Mouse (Mus musculus): ENCODE measurements around the gene Pkm. TPM values are rescaled to one million over a fixed set of nuclear protein-coding genes. Genes with fewer than 3 reads are reported as not detected.

Pkm gene
- polyA plus RNA-seq, 1 experiment from 2014 or later, result 1,005 TPM

DNA sequence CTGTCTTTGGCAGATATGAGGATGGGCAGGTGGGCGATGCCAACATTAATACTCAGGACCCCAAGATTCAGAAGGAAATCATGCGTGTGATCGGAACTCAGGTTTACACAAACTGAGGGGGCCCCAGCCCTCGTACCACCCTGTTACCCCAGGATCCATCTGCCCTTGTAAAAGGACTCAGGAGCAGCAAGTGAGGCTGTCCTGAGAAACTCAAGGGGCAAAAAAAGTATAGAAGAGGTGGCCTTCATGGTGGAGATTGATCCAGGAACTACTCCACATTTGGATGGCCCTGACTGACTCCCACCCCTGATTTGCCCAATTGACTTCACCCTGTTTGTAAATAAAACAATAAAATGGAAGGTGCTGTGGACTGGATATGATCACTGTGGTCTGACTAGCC lies 6.3 kb upstream of the Pkm start:
- Histone ChIP-seq H3K4me3 (ENCODE audit: low read depth, low read length) (no peak overlapping the region), H3K9ac (ENCODE audit: low read depth, low read length) (no peak overlapping the region), H3K27ac (replicated peaks; ENCODE audit: low read depth, low read length) (no peak overlapping the region), H3K36me3 (ENCODE audit: control insufficient read depth, insufficient read depth, low read length) (peaks cover 65% of the 10 kb centered on the region), H3K4me1 (ENCODE audit: control insufficient read depth, insufficient read depth, low read length) (no peaks in the 10 kb centered on the region), H3K27me3 (replicated peaks; ENCODE audit: control insufficient read depth, insufficient read depth, low read length) (no peaks in the 10 kb centered on the region), H3K4me2 (ENCODE audit: low read depth, low read length) (no peak overlapping the region), H3K9me3 (ENCODE audit: control insufficient read depth, low read length) (no peaks in the 10 kb centered on the region)
- no peak for ATAC-seq (ENCODE audit: low read depth)
- WGBS, result 97% methylated on average over 4 of the region's 4 CpGs
- DNase-seq (ENCODE audit: low spot score), result no peak

DNA sequence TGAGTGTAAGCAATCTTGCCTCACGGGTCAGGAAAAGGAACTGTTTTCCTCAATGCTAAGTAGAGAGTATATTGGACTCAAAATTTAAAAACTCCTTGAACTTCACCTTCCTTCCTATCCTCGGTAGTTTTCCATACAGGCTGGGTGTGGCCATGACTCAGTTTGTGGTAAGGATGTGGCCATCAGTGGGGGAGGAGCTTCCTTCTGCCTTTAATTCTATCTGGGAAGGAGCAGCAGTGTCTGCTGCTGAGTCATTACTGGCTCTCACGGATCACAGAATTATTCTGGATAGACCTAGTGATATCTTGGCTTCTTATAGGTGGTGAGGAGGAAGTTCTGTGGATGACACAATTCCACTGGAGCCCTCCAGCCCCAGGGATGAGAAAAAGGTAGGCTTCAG lies 2.8 kb upstream of the Pkm start:
- ATAC-seq (ENCODE audit: low read depth) (no peak), DNase-seq (ENCODE audit: low spot score) (peak; percentile 26)
- Histone ChIP-seq H3K27ac (replicated peaks; ENCODE audit: low read depth, low read length) (peak overlapping the region; percentile 25; the same call in 1 of the 2 replicates), H3K9me3 (ENCODE audit: control insufficient read depth, low read length) (no peaks in the 10 kb centered on the region), H3K9ac (ENCODE audit: low read depth, low read length) (no peak overlapping the region), H3K4me3 (ENCODE audit: low read depth, low read length) (no peak overlapping the region), H3K4me1 (ENCODE audit: control insufficient read depth, insufficient read depth, low read length) (peaks cover 8% of the 10 kb centered on the region), H3K27me3 (replicated peaks; ENCODE audit: control insufficient read depth, insufficient read depth, low read length) (no peaks in the 10 kb centered on the region), H3K4me2 (ENCODE audit: low read depth, low read length) (no peak overlapping the region), H3K36me3 (ENCODE audit: control insufficient read depth, insufficient read depth, low read length) (peaks cover 37% of the 10 kb centered on the region)
- 34% methylated on average over 3 of the region's 3 CpGs for WGBS

DNA sequence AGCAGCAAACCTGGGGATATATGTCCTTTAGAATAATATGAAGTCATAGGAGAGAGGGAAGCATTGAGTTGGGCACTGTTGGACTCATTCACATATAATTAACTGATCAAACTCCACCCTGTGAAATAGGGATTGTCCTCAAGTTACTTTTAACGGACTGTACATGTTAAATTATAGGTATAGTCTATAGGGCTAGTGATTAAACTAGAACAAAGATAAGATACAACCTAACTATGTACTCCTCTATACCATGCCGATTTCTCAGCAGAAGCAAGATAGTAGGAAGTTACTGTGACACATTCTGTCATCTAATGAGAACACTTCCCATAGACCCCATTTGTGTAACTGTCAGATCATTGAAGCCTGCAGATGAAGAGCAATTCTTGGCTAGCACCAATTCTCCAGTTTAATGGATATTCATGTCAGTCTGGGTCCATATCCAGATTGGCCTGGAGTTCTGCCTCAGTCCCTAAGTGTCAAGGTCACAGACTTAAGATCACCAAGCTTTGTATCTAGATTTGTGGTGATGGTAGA lies 1.7 kb upstream of the Pkm start:
- Histone ChIP-seq H3K9ac (ENCODE audit: low read depth, low read length) (no peak overlapping the region), H3K36me3 (ENCODE audit: control insufficient read depth, insufficient read depth, low read length) (peaks cover 26% of the 10 kb centered on the region), H3K4me2 (ENCODE audit: low read depth, low read length) (no peak overlapping the region), H3K4me3 (ENCODE audit: low read depth, low read length) (no peak overlapping the region), H3K4me1 (ENCODE audit: control insufficient read depth, insufficient read depth, low read length) (peaks cover 19% of the 10 kb centered on the region), H3K27ac (replicated peaks; ENCODE audit: low read depth, low read length) (no peak overlapping the region), H3K27me3 (replicated peaks; ENCODE audit: control insufficient read depth, insufficient read depth, low read length) (no peaks in the 10 kb centered on the region), H3K9me3 (ENCODE audit: control insufficient read depth, low read length) (no peaks in the 10 kb centered on the region)
- WGBS, result 87% methylated on average over 2 of the region's 2 CpGs
- DNase-seq (ENCODE audit: low spot score) (no peak), ATAC-seq (ENCODE audit: low read depth) (no peak)

- peak; percentile 93 for DNase-seq (ENCODE audit: low spot score)
- Histone ChIP-seq H3K36me3 (ENCODE audit: control insufficient read depth, insufficient read depth, low read length) (peaks cover 22% of the 10 kb centered on the region), H3K9ac (ENCODE audit: low read depth, low read length) (peak overlapping the region; percentile 93), H3K27ac (replicated peaks; ENCODE audit: low read depth, low read length) (peak overlapping the region; percentile 98), H3K4me3 (ENCODE audit: low read depth, low read length) (peak overlapping the region; percentile 85), H3K27me3 (replicated peaks; ENCODE audit: control insufficient read depth, insufficient read depth, low read length) (no peaks in the 10 kb centered on the region), H3K9me3 (ENCODE audit: control insufficient read depth, low read length) (no peaks in the 10 kb centered on the region), H3K4me2 (ENCODE audit: low read depth, low read length) (peak overlapping the region; percentile 62), H3K4me1 (ENCODE audit: control insufficient read depth, insufficient read depth, low read length) (peaks cover 42% of the 10 kb centered on the region)
- ATAC-seq (ENCODE audit: low read depth), result peak; percentile 20
- WGBS, result under 1% methylated on average over 64 of the region's 65 CpGs
Observed at GRCm38 (mm10) chr9:59656635-59657617, 758 bp downstream of the Pkm start.

- Histone ChIP-seq H3K36me3 (ENCODE audit: control insufficient read depth, insufficient read depth, low read length) (peaks cover 29% of the 10 kb centered on the region), H3K4me1 (ENCODE audit: control insufficient read depth, insufficient read depth, low read length) (peaks cover 42% of the 10 kb centered on the region), H3K9me3 (ENCODE audit: control insufficient read depth, low read length) (no peaks in the 10 kb centered on the region), H3K27me3 (replicated peaks; ENCODE audit: control insufficient read depth, insufficient read depth, low read length) (no peaks in the 10 kb centered on the region), H3K9ac (ENCODE audit: low read depth, low read length) (peak overlapping the region; percentile 93), H3K4me3 (ENCODE audit: low read depth, low read length) (peak overlapping the region; percentile 85), H3K27ac (replicated peaks; ENCODE audit: low read depth, low read length) (peak overlapping the region; percentile 98), H3K4me2 (ENCODE audit: low read depth, low read length) (peak overlapping the region; percentile 62)
- peak; percentile 32 for DNase-seq (ENCODE audit: low spot score)
- no peak for ATAC-seq (ENCODE audit: low read depth)
- 6% methylated on average over 4 of the region's 4 CpGs for WGBS
Observed at GRCm38 (mm10) chr9:59658146-59658545, 2.0 kb downstream of the Pkm start.

DNA sequence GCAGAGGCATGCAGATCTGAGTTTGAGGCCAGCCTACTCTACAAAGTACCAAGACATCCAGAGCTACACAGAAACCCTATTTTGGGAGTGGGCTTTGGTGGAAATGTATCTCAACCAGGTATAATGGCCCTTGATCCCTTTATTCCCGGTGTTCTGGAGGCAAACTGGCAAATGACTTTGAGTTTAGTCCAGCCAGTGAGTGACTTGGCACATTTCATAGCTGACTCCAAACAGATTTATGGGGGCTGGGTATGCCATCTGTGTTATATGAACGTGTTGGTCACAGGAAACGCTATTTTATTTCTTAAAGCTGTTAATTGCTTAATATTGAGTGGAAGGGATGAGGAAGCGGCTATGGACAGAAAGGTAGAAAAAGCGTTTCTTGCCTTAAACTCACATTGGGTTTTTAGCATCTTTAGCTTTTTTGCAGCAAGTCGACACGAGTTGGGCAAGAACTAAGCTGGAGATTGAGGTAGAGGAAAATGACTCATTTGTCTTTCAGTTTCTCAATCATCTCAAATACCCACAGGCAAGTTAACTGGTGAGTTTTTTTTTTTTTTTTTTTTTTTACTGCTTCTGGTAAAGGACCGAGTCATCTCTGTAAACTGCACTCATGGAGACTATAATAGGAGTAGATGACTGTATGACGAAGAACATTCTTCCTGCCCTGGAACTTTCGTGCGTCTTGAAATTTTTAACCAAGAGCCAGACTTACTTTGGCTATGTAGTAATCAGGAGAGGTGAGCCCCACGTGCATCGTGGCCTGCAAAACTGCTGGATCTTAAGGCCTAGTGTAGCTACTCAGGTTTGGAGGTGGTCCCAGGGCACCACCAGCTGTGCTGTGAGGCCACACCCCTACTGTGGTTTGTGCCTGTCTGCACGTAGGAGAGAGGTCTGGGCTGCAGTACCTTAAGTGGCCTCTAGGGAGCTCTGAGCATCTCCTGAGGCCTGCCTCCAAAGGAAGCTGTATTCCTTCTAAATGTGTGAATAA lies 3.2 kb downstream of the Pkm start:
- H3K27me3 ChIP-seq (replicated peaks; ENCODE audit: control insufficient read depth, insufficient read depth, low read length), result no peaks in the 10 kb centered on the region
- 21% methylated on average over 14 of the region's 14 CpGs for WGBS
- peak overlapping the region; percentile 93 for H3K9ac ChIP-seq (ENCODE audit: low read depth, low read length)
- peak overlapping the region; percentile 85 for H3K4me3 ChIP-seq (ENCODE audit: low read depth, low read length)
- H3K4me1 ChIP-seq (ENCODE audit: control insufficient read depth, insufficient read depth, low read length), result peaks cover 42% of the 10 kb centered on the region
- DNase-seq (ENCODE audit: low spot score) (peak; percentile 93), ATAC-seq (ENCODE audit: low read depth) (peak; percentile 51)
- H3K4me2 ChIP-seq (ENCODE audit: low read depth, low read length), result peak overlapping the region; percentile 62
- H3K36me3 ChIP-seq (ENCODE audit: control insufficient read depth, insufficient read depth, low read length), result peaks cover 37% of the 10 kb centered on the region
- H3K27ac ChIP-seq (replicated peaks; ENCODE audit: low read depth, low read length), result peak overlapping the region; percentile 71
- H3K9me3 ChIP-seq (ENCODE audit: control insufficient read depth, low read length), result no peaks in the 10 kb centered on the region

- no peaks in the 10 kb centered on the region for H3K27me3 ChIP-seq (replicated peaks; ENCODE audit: control insufficient read depth, insufficient read depth, low read length)
- H3K36me3 ChIP-seq (ENCODE audit: control insufficient read depth, insufficient read depth, low read length), result peaks cover 46% of the 10 kb centered on the region
- peaks cover 42% of the 10 kb centered on the region for H3K4me1 ChIP-seq (ENCODE audit: control insufficient read depth, insufficient read depth, low read length)
- peak overlapping the region; percentile 55 for H3K27ac ChIP-seq (replicated peaks; ENCODE audit: low read depth, low read length)
- no peaks in the 10 kb centered on the region for H3K9me3 ChIP-seq (ENCODE audit: control insufficient read depth, low read length)
- peak overlapping the region; percentile 43 for H3K9ac ChIP-seq (ENCODE audit: low read depth, low read length)
- DNase-seq (ENCODE audit: low spot score), result peak; percentile 56
- peak overlapping the region; percentile 15; the same call in 1 of the 2 replicates for H3K4me3 ChIP-seq (ENCODE audit: low read depth, low read length)
- peak overlapping the region; percentile 62 for H3K4me2 ChIP-seq (ENCODE audit: low read depth, low read length)
- no peak for ATAC-seq (ENCODE audit: low read depth)
- 50% methylated on average over 10 of the region's 10 CpGs for WGBS
Observed at GRCm38 (mm10) chr9:59660421-59660820, 4.3 kb downstream of the Pkm start.

All from embryonic facial prominence, embryonic 14.5 days (tissue).